Mouse (Mus musculus) urinary bladder, adult 2 months (tissue): ENCODE measurements around the gene Cenpb. TPM values are rescaled to one million over a fixed set of nuclear protein-coding genes. Genes with fewer than 3 reads are reported as not detected.
A peak's percentile ranks its signal among the peaks of the same experiment; 100 is the strongest.
"Not testable (repeated sequence)": the region's sequence is repeated elsewhere in the genome, so short reads cannot be mapped to it uniquely, and the experiment has no call there.

Experiments
- DNase-seq: peaks from one replicate; pipeline ENCODE4 v3.0.0; 2022; ENCODE audit warnings: low spot score
- polyA plus RNA-seq: library from polyadenylated mRNA; depleted of rRNA; stranded (reverse); fragments of >200 nt; gene quantifications from 2 replicates; pipeline ENCODE4 v1.2.3, GENCODE M21; 2012; rRNA removed

Cenpb gene
- polyA plus RNA-seq = 60.4 and 94.3 TPM in 2 replicates

- DNase-seq = peak; percentile 84
Measured at GRCm38 (mm10) chr2:131179990-131180587, at the start of gene Cenpb. TSS of gene Cenpb (minus strand) at chr2:131180067.

DNA sequence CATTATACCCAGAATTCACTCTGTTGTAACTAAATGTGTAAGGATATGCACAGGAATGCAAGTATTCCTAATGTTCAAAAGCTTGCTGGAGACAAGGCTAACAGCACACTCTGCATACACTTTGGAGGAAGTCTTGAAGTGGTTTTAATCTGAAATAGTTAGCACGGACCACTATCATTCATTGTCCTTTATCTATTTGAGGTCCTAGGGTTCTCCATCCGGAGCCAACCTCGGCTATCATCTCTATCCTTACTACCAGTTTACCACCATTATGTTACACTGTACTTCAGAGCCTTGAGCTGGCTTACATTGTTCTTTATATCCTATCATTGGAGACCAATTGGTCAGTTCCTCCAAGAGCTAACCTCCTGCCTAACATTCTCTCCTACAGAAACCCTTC lies 47.4 kb upstream of the Cenpb start:
- no peak for DNase-seq

GRCm38 (mm10) chr2:131226669-131227068 lies 46.8 kb upstream of the Cenpb start:
- DNase-seq = not testable (repeated sequence)

- no peak for DNase-seq
Measured at GRCm38 (mm10) chr2:131225178-131225577, 45.3 kb upstream of the Cenpb start.

DNA sequence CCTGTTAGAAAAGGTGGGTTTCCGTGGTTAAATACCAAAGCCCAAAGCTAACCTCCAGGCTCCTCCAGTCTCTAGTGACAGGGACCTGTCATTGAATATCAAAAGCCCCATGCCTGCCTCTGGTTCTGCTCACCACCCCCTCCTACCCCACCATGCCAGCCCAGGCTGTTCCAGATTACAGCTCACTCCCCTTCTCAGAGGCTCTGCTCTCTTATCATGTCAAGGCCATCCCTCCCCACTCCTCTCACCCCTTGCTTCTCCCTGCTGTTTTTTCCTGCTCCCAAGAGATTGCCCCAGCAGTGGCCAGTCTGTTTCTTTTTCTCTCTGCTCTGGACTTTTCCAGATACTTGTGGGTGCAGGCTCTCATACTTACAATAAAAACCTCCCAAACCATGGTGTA lies 43.7 kb upstream of the Cenpb start:
- no peak for DNase-seq

DNA sequence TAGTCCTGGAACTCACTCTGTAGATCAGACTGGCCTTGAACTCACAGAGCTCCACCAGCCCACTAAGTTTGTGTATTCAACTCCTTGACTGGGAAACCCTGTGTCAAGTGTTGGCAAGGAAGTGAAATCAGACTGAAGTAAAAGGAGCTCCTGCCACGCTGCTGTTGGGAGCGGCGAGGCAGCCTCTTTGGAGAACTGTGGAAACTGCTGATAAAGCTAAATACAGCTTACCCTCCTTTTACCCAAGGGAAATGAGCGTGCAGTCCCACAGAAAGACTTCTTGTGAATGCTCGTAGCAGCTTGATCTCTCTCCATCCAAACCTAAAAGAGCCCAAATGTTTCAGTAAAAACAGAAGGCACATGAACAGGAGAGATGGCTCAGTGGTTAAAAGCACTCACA lies 42.7 kb upstream of the Cenpb start:
- DNase-seq = no peak

DNA sequence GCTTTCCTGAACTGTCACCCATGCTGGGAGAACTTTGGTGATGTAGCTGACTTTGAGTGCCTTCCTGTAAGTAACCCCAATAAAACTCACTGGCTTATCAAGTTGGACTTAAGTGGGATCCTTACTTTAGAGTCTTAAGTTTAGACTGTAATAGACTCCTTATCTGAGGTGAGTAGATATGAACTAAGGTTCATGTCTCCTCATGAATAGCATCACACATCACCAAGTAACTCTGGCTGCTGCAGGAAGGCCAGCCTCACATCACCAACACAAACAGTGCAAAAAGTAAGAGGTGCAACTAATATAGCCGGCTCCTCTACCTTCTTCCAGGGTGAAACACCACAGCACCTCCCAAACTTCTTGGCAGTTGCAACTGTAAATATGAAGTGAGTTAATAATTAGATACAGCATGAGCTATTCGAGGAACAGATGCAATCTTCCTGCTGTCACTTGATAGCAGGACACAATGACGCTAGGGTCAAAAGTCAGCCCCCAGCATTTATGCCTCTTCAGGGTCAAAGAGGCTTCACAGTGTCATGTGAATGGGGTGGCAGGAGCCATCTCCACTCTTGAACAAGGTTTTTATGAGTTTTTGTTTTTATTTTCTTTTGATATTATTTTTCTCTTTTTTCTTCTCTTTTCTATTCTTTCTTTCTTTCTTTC lies 42.1 kb upstream of the Cenpb start:
- no peak for DNase-seq

DNA sequence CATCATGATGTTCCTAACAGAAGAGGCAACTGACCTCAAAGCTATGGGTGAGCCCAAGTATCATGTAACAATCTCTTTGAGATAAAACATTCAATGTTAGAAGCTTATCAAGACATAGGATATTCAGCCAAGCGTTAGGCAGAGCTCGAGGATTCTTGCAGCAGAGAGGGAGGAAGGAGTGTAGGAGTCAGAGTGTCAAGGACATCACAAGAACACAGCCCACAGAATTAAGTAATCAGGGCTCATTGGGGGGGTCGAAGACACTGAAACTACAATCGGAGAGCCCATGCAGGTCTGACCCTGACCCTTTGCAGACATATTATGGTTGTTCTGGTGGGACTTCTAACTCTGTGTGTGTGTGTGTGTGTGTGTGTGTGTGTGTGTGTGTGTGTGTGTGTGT lies 40.2 kb upstream of the Cenpb start:
- no peak for DNase-seq

GRCm38 (mm10) chr2:131215941-131216858 lies 36.3 kb upstream of the Cenpb start:
- DNase-seq = no peak

DNA sequence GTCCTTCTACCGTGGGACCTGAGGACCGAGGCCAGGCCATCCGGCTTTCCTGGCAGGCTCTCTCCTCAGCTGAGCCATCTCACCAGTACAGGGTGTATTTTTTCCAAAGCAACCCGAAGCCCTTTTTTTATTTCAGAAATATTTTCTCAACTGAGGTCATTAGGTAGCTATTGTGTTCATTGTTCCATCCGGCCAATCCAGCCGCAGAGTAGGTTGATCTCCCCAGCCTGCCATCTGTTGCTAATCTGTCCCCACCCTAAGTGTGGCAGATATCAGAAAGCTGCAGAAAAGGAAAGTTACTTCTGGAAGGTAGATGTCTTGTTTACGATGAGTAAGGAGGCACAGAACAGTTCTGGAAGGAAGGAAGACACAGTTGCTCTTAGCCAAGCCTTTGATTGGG lies 33.9 kb upstream of the Cenpb start:
- DNase-seq = no peak

- DNase-seq = no peak
Measured at GRCm38 (mm10) chr2:131211026-131211615, 31.3 kb upstream of the Cenpb start.

DNA sequence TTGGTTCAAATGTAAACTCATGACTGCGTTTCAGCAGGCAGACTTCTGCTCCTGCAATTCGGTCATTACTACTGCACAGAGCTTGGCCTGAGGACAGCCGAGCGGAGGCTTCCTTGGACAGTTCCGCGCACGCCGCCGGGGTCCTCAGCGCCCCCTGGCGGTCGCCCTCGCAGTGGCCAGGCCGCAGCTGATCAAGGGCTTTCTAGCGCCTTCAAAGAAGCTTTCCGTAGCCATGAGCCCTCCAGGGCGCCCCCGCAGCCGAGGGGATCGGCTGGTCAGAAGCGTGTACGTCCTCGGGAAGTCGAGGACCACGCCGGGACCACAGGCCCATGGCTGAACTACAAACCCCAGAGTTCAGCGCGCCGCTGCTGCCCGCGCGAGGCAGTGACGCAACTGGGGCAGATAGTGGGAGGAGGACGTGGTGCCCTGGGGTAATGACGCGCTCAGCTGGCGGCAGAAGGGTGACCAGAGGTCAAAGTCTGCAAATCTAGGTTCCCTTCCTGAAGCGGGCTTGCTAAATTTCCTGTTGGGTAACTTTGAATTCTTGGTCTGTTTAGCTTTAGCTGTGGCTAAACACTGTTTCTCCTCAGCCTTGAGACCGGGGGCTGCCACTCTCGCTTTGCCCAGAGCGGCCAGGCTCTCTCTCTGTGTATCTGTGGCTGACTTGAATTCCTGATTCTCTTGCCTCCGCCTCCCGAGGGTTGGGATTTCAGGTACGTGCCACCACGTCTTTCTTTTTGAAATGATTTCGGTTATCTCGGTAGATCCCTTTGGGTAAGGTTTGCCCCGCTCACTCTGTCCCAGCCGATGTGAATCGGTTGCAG lies 30.3 kb upstream of the Cenpb start:
- peak; percentile 97 for DNase-seq

DNA sequence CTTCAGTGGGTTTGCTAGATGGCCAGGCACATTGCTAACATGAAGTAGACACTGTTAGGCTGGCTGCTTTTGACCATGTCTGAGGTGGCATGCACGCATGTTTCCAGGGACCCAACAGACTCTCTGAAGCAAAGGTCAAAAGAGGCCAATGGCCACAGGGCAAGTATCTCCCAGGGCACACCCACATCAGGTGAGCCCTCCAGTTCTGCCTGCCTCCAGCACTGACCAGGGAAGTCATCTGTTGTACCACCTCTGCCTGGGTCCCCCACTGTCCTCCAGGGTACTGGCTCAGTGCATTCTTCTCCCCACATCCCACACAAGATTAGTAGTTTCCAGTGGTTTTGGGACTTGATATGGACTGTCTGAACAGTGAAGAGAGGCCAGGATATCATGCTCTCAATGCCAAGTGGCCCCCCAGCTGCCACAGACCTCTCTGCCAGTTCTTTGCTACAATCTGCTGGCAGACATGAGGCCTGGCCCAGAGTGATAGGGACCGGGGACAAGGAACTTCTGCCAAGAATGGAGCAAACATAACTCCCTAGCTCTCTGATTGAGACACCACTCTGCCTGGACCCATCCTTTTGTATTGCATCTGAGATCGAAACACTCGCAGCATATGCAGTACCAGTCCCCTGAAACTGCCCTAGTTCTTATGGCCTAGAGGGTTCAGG lies 29.4 kb upstream of the Cenpb start:
- DNase-seq = no peak

GRCm38 (mm10) chr2:131208356-131208755 lies 28.5 kb upstream of the Cenpb start:
- DNase-seq = no peak

- DNase-seq = no peak
Measured at GRCm38 (mm10) chr2:131206778-131207177, 26.9 kb upstream of the Cenpb start, which contains the start of gene Ap5s1. TSS of gene Ap5s1 (plus strand) at chr2:131207078.

DNA sequence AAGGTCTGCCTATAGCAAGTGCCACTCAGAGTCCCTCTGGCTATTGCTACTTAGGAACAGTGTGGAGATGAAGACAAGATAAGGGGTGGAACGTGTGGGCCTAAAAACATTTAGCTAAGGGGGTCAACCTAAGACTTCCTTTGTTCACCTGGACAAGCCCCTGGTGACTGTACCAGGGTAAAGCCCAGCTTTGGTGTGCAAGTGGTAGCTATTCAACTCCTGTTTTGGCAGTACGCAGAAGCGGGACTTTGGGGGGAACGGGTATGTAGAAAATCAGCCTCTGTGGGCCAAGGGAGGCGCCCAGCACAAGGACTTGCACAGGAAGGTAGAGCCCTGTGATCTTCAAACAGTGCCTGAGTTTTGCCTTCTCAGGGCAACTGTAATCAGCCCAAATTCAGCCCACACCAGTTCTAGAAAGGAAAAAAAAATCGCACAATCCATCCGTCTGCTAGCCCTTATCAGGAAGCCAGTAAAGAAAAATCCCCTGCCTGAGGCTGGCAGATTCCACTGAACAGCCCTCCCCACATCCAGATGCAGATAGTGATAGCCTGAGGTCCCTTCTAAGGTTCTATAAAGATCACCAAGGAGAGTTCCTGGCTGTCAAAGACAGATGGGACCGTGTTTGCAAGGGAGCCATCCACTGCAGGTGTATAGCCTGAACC lies 25.8 kb upstream of the Cenpb start:
- DNase-seq = no peak

- peak; percentile 80 for DNase-seq
Measured at GRCm38 (mm10) chr2:131204410-131204981, 24.6 kb upstream of the Cenpb start.

GRCm38 (mm10) chr2:131203816-131204409 lies 24.0 kb upstream of the Cenpb start:
- no peak for DNase-seq

DNA sequence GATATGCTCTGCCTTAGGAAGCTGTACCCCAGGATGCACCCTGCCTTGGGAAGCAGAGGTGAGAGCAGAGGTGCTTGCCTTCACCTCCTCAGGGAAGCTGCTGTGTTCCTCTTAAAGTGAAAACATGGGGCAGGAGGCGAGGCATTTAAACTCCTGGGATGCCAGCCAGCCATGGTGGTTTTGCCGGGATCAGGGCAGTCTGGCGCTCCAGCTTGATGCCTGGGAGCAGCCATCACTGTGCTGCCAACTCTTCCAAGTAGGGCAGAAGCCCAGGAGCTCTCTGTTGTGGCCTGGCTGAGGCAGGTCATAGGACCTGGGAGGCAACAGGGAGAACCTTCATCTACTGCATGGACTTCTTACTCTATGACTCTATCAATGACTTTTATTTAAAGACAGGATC lies 21.4 kb upstream of the Cenpb start:
- DNase-seq = no peak
